Mouse (Mus musculus): ENCODE data around the gene Zdhhc21. TPM values are rescaled to one million over a fixed set of nuclear protein-coding genes. Genes with fewer than 3 reads are reported as not detected.

Gene Zdhhc21
- polyA plus RNA-seq, 1 experiment from 2014 or later = 17.9 TPM

GRCm38 (mm10) chr4:82867731-82868445 lies 8.1 kb upstream of the Zdhhc21 start:
- Histone ChIP-seq H3K36me3 (ENCODE audit: control insufficient read depth, insufficient read depth, low read length) (no peaks in the 10 kb centered on the region), H3K9ac (ENCODE audit: low read length) (no peak overlapping the region), H3K4me3 (ENCODE audit: low read length) (no peak overlapping the region), H3K27me3 (ENCODE audit: control insufficient read depth, insufficient read depth, low read depth, low read length) (no peaks in the 10 kb centered on the region), H3K4me1 (replicated peaks; ENCODE audit: control insufficient read depth, insufficient read depth, low read length) (no peaks in the 10 kb centered on the region; the same call in 1 of the 2 replicates), H3K9me3 (ENCODE audit: control insufficient read depth, low read length) (no peaks in the 10 kb centered on the region), H3K4me2 (ENCODE audit: low read depth, low read length) (no peak overlapping the region), H3K27ac (ENCODE audit: low read length) (no peak overlapping the region)
- WGBS = 60% methylated on average over 5 of the region's 5 CpGs
- ATAC-seq (ENCODE audit: low read depth) = peak; percentile 31; the same call in 1 of the 2 replicates

GRCm38 (mm10) chr4:82867111-82867510 lies 7.4 kb upstream of the Zdhhc21 start:
- Histone ChIP-seq H3K36me3 (ENCODE audit: control insufficient read depth, insufficient read depth, low read length) (no peaks in the 10 kb centered on the region), H3K4me1 (replicated peaks; ENCODE audit: control insufficient read depth, insufficient read depth, low read length) (no peaks in the 10 kb centered on the region; the same call in 1 of the 2 replicates), H3K9me3 (ENCODE audit: control insufficient read depth, low read length) (no peaks in the 10 kb centered on the region), H3K27me3 (ENCODE audit: control insufficient read depth, insufficient read depth, low read depth, low read length) (no peaks in the 10 kb centered on the region), H3K4me2 (ENCODE audit: low read depth, low read length) (no peak overlapping the region), H3K27ac (ENCODE audit: low read length) (no peak overlapping the region), H3K9ac (ENCODE audit: low read length) (no peak overlapping the region), H3K4me3 (ENCODE audit: low read length) (no peak overlapping the region)
- 51% methylated on average over 4 of the region's 4 CpGs for WGBS
- no peak for ATAC-seq (ENCODE audit: low read depth)

- no peaks in the 10 kb centered on the region for H3K27me3 ChIP-seq (ENCODE audit: control insufficient read depth, insufficient read depth, low read depth, low read length)
- no peak overlapping the region for H3K4me3 ChIP-seq (ENCODE audit: low read length)
- no peaks in the 10 kb centered on the region for H3K36me3 ChIP-seq (ENCODE audit: control insufficient read depth, insufficient read depth, low read length)
- no peak for ATAC-seq (ENCODE audit: low read depth)
- H3K4me2 ChIP-seq (ENCODE audit: low read depth, low read length) = no peak overlapping the region
- H3K9me3 ChIP-seq (ENCODE audit: control insufficient read depth, low read length) = no peaks in the 10 kb centered on the region
- 76% methylated on average over 8 of the region's 8 CpGs for WGBS
- H3K27ac ChIP-seq (ENCODE audit: low read length) = no peak overlapping the region
- no peak overlapping the region for H3K9ac ChIP-seq (ENCODE audit: low read length)
- no peaks in the 10 kb centered on the region; the same call in 1 of the 2 replicates for H3K4me1 ChIP-seq (replicated peaks; ENCODE audit: control insufficient read depth, insufficient read depth, low read length)
Measured at GRCm38 (mm10) chr4:82864974-82865699, 5.4 kb upstream of the Zdhhc21 start.

GRCm38 (mm10) chr4:82863316-82863715 lies 3.6 kb upstream of the Zdhhc21 start:
- Histone ChIP-seq H3K9ac (ENCODE audit: low read length) (no peak overlapping the region), H3K4me1 (replicated peaks; ENCODE audit: control insufficient read depth, insufficient read depth, low read length) (peaks cover 4% of the 10 kb centered on the region), H3K4me3 (ENCODE audit: low read length) (no peak overlapping the region), H3K36me3 (ENCODE audit: control insufficient read depth, insufficient read depth, low read length) (no peaks in the 10 kb centered on the region), H3K4me2 (ENCODE audit: low read depth, low read length) (no peak overlapping the region), H3K27me3 (ENCODE audit: control insufficient read depth, insufficient read depth, low read depth, low read length) (no peaks in the 10 kb centered on the region), H3K27ac (ENCODE audit: low read length) (no peak overlapping the region), H3K9me3 (ENCODE audit: control insufficient read depth, low read length) (no peaks in the 10 kb centered on the region)
- no peak for ATAC-seq (ENCODE audit: low read depth)
- WGBS = 86% methylated on average over 8 of the region's 8 CpGs

- ATAC-seq (ENCODE audit: low read depth) = no peak
- WGBS = 89% methylated on average over 2 of the region's 2 CpGs
- peaks cover 5% of the 10 kb centered on the region for H3K4me1 ChIP-seq (replicated peaks; ENCODE audit: control insufficient read depth, insufficient read depth, low read length)
- no peak overlapping the region for H3K4me3 ChIP-seq (ENCODE audit: low read length)
- H3K27ac ChIP-seq (ENCODE audit: low read length) = no peak overlapping the region
- no peaks in the 10 kb centered on the region for H3K9me3 ChIP-seq (ENCODE audit: control insufficient read depth, low read length)
- H3K36me3 ChIP-seq (ENCODE audit: control insufficient read depth, insufficient read depth, low read length) = no peaks in the 10 kb centered on the region
- H3K9ac ChIP-seq (ENCODE audit: low read length) = no peak overlapping the region
- no peaks in the 10 kb centered on the region for H3K27me3 ChIP-seq (ENCODE audit: control insufficient read depth, insufficient read depth, low read depth, low read length)
- H3K4me2 ChIP-seq (ENCODE audit: low read depth, low read length) = no peak overlapping the region
Measured at GRCm38 (mm10) chr4:82861451-82861850, 1.7 kb upstream of the Zdhhc21 start.

GRCm38 (mm10) chr4:82860566-82860965 lies 808 bp upstream of the Zdhhc21 start:
- WGBS = 36% methylated on average over 3 of the region's 3 CpGs

GRCm38 (mm10) chr4:82858431-82859010 lies 1.2 kb downstream of the Zdhhc21 start:
- no peaks in the 10 kb centered on the region for H3K27me3 ChIP-seq (ENCODE audit: control insufficient read depth, insufficient read depth, low read depth, low read length)
- no peak for ATAC-seq (ENCODE audit: low read depth)
- H3K27ac ChIP-seq (ENCODE audit: low read length) = no peak overlapping the region; the same call in 1 of the 2 replicates
- peak overlapping the region; percentile 75 for H3K4me2 ChIP-seq (ENCODE audit: low read depth, low read length)
- peak overlapping the region; percentile 82 for H3K9ac ChIP-seq (ENCODE audit: low read length)
- no peaks in the 10 kb centered on the region for H3K9me3 ChIP-seq (ENCODE audit: control insufficient read depth, low read length)
- no peaks in the 10 kb centered on the region for H3K36me3 ChIP-seq (ENCODE audit: control insufficient read depth, insufficient read depth, low read length)
- peak overlapping the region; percentile 67 for H3K4me3 ChIP-seq (ENCODE audit: low read length)
- H3K4me1 ChIP-seq (replicated peaks; ENCODE audit: control insufficient read depth, insufficient read depth, low read length) = peaks cover 5% of the 10 kb centered on the region
- 26% methylated on average over 4 of the region's 4 CpGs for WGBS

More at GRCm38 (mm10) chr4:82860566-82860965, 808 bp upstream of the Zdhhc21 start:
- H3K4me3 ChIP-seq (ENCODE audit: low read length) = no peak overlapping the region
- no peaks in the 10 kb centered on the region for H3K27me3 ChIP-seq (ENCODE audit: control insufficient read depth, insufficient read depth, low read depth, low read length)
- no peak overlapping the region for H3K9ac ChIP-seq (ENCODE audit: low read length)
- H3K4me1 ChIP-seq (replicated peaks; ENCODE audit: control insufficient read depth, insufficient read depth, low read length) = peaks cover 5% of the 10 kb centered on the region
- H3K36me3 ChIP-seq (ENCODE audit: control insufficient read depth, insufficient read depth, low read length) = no peaks in the 10 kb centered on the region
- no peaks in the 10 kb centered on the region for H3K9me3 ChIP-seq (ENCODE audit: control insufficient read depth, low read length)
- no peak overlapping the region for H3K4me2 ChIP-seq (ENCODE audit: low read depth, low read length)
- H3K27ac ChIP-seq (ENCODE audit: low read length) = no peak overlapping the region
- no peak for ATAC-seq (ENCODE audit: low read depth)

GRCm38 (mm10) chr4:82856986-82857385 lies 2.8 kb downstream of the Zdhhc21 start:
- no peaks in the 10 kb centered on the region for H3K9me3 ChIP-seq (ENCODE audit: control insufficient read depth, low read length)
- H3K4me1 ChIP-seq (replicated peaks; ENCODE audit: control insufficient read depth, insufficient read depth, low read length) = peaks cover 5% of the 10 kb centered on the region
- no peak overlapping the region for H3K9ac ChIP-seq (ENCODE audit: low read length)
- 86% methylated on average over 3 of the region's 3 CpGs for WGBS
- no peak overlapping the region for H3K4me3 ChIP-seq (ENCODE audit: low read length)
- no peaks in the 10 kb centered on the region for H3K27me3 ChIP-seq (ENCODE audit: control insufficient read depth, insufficient read depth, low read depth, low read length)
- H3K27ac ChIP-seq (ENCODE audit: low read length) = no peak overlapping the region
- peaks cover 2% of the 10 kb centered on the region; the same call in 1 of the 2 replicates for H3K36me3 ChIP-seq (ENCODE audit: control insufficient read depth, insufficient read depth, low read length)
- no peak for ATAC-seq (ENCODE audit: low read depth)
- H3K4me2 ChIP-seq (ENCODE audit: low read depth, low read length) = no peak overlapping the region

GRCm38 (mm10) chr4:82853809-82854208 lies 5.9 kb downstream of the Zdhhc21 start:
- Histone ChIP-seq H3K9me3 (ENCODE audit: control insufficient read depth, low read length) (no peaks in the 10 kb centered on the region), H3K9ac (ENCODE audit: low read length) (no peak overlapping the region), H3K4me1 (replicated peaks; ENCODE audit: control insufficient read depth, insufficient read depth, low read length) (peaks cover 5% of the 10 kb centered on the region), H3K4me3 (ENCODE audit: low read length) (no peak overlapping the region), H3K36me3 (ENCODE audit: control insufficient read depth, insufficient read depth, low read length) (peaks cover 2% of the 10 kb centered on the region; the same call in 1 of the 2 replicates), H3K27ac (ENCODE audit: low read length) (no peak overlapping the region), H3K27me3 (ENCODE audit: control insufficient read depth, insufficient read depth, low read depth, low read length) (no peaks in the 10 kb centered on the region), H3K4me2 (ENCODE audit: low read depth, low read length) (no peak overlapping the region)
- ATAC-seq (ENCODE audit: low read depth) = no peak
- 63% methylated on average over 2 of the region's 2 CpGs for WGBS

Measured in lung, embryonic 16.5 days (tissue).